Mouse (Mus musculus) cortical plate, adult 2 months (tissue): ENCODE measurements around the gene Fzd4. TPM values are rescaled to one million over a fixed set of nuclear protein-coding genes. Genes with fewer than 3 reads are reported as not detected.
A peak's percentile ranks its signal among the peaks of the same experiment; 100 is the strongest.

Experiments
- H3K27ac ChIP-seq: fragments of 200-500 bp; 2 replicates; pipeline ENCODE4 v1.5.1; 2012; ENCODE audit warnings: low read length, control low read depth, inconsistent platforms; ENCODE audit not compliant: insufficient read depth
- H3K4me1 ChIP-seq: fragments of 200-500 bp; 2 replicates; pipeline ENCODE4 v1.6.1; 2011; ENCODE audit warnings: low read length; ENCODE audit not compliant: control insufficient read depth, insufficient read depth
- H3K4me3 ChIP-seq: fragments of 200-500 bp; 2 replicates; pipeline ENCODE4 v1.5.1; 2011; ENCODE audit warnings: mild to moderate bottlenecking, low read length, control low read depth; ENCODE audit not compliant: insufficient read depth
- CTCF ChIP-seq: fragments of 200-500 bp; IDR thresholded peaks from 2 replicates; pipeline ENCODE4 v1.5.1; 2011; ENCODE audit warnings: mild to moderate bottlenecking, control low read depth, low read length; ENCODE audit not compliant: insufficient read depth; ENCODE audit errors: extremely low read depth
- POLR2A ChIP-seq: fragments of 200-500 bp; IDR thresholded peaks from 2 replicates; pipeline ENCODE4 v1.6.1; 2011; ENCODE audit warnings: mild to moderate bottlenecking, low read length, control low read depth; ENCODE audit not compliant: insufficient read depth; ENCODE audit errors: extremely low read depth
- polyA plus RNA-seq: library from polyadenylated mRNA; depleted of rRNA; stranded (reverse); fragments of >200 nt; gene quantifications from 2 replicates; pipeline ENCODE4 v1.2.3, GENCODE M21; 2012

Gene Fzd4
- polyA plus RNA-seq, 1 experiment: 6.2 TPM

GRCm38 (mm10) chr7:89424659-89425058 is 20.5 kb downstream of the Fzd4 start:
- TF ChIP-seq CTCF: no peak
- TF ChIP-seq POLR2A: no peak
- H3K4me1 ChIP-seq: no peaks in the 10 kb centered on the region
- no peak overlapping the region for H3K4me3 ChIP-seq
- no peak overlapping the region for H3K27ac ChIP-seq

- Histone ChIP-seq H3K27ac (no peak overlapping the region), H3K4me1 (no peaks in the 10 kb centered on the region), H3K4me3 (no peak overlapping the region)
- TF ChIP-seq CTCF: no peak
- no peak for TF ChIP-seq POLR2A
Measured at GRCm38 (mm10) chr7:89425803-89426725, 21.9 kb downstream of the Fzd4 start.

- no peak overlapping the region for H3K27ac ChIP-seq
- TF ChIP-seq POLR2A (no peak), CTCF (no peak)
- H3K4me1 ChIP-seq: no peaks in the 10 kb centered on the region
- H3K4me3 ChIP-seq: no peak overlapping the region
Measured at GRCm38 (mm10) chr7:89427101-89427500, 22.9 kb downstream of the Fzd4 start.

GRCm38 (mm10) chr7:89428804-89429203 is 24.6 kb downstream of the Fzd4 start:
- TF ChIP-seq POLR2A (no peak), CTCF (no peak)
- Histone ChIP-seq H3K27ac (no peak overlapping the region), H3K4me1 (no peaks in the 10 kb centered on the region), H3K4me3 (no peak overlapping the region)

GRCm38 (mm10) chr7:89429326-89429725 is 25.2 kb downstream of the Fzd4 start:
- Histone ChIP-seq H3K4me3 (no peak overlapping the region), H3K27ac (no peak overlapping the region), H3K4me1 (no peaks in the 10 kb centered on the region)
- TF ChIP-seq POLR2A: no peak
- no peak for TF ChIP-seq CTCF

GRCm38 (mm10) chr7:89431185-89431584 is 27.0 kb downstream of the Fzd4 start:
- H3K4me1 ChIP-seq: no peaks in the 10 kb centered on the region
- no peak overlapping the region for H3K27ac ChIP-seq
- H3K4me3 ChIP-seq: no peak overlapping the region
- TF ChIP-seq CTCF (no peak), POLR2A (no peak)

- no peak overlapping the region for H3K27ac ChIP-seq
- no peak for TF ChIP-seq POLR2A
- TF ChIP-seq CTCF: no peak
- no peaks in the 10 kb centered on the region for H3K4me1 ChIP-seq
- H3K4me3 ChIP-seq: no peak overlapping the region
Measured at GRCm38 (mm10) chr7:89433193-89433892, 29.2 kb downstream of the Fzd4 start.

GRCm38 (mm10) chr7:89433893-89434616 is 29.9 kb downstream of the Fzd4 start:
- Histone ChIP-seq H3K27ac (no peak overlapping the region), H3K4me1 (no peaks in the 10 kb centered on the region), H3K4me3 (no peak overlapping the region)
- TF ChIP-seq CTCF (no peak), POLR2A (no peak)

- Histone ChIP-seq H3K4me1 (no peaks in the 10 kb centered on the region), H3K4me3 (no peak overlapping the region)
- TF ChIP-seq POLR2A (no peak), CTCF (no peak)
Measured at GRCm38 (mm10) chr7:89436404-89436803, 32.2 kb downstream of the Fzd4 start.

GRCm38 (mm10) chr7:89437589-89437988 is 33.4 kb downstream of the Fzd4 start:
- Histone ChIP-seq H3K4me3 (no peak overlapping the region), H3K27ac (no peak overlapping the region), H3K4me1 (no peaks in the 10 kb centered on the region)
- TF ChIP-seq POLR2A (no peak), CTCF (peak; percentile 43; the same call in 1 of the 2 replicates)

More at GRCm38 (mm10) chr7:89436404-89436803, 32.2 kb downstream of the Fzd4 start:
- no peak overlapping the region for H3K27ac ChIP-seq

GRCm38 (mm10) chr7:89441291-89441690 is 37.1 kb downstream of the Fzd4 start:
- H3K4me3 ChIP-seq: no peak overlapping the region
- no peak overlapping the region for H3K27ac ChIP-seq
- H3K4me1 ChIP-seq: no peaks in the 10 kb centered on the region
- TF ChIP-seq CTCF (no peak), POLR2A (no peak)
